Mouse (Mus musculus): ENCODE results near the gene 9230113P08Rik. TPM values are rescaled to one million over a fixed set of nuclear protein-coding genes. Genes with fewer than 3 reads are reported as not detected.

The 9230113P08Rik gene
- polyA plus RNA-seq (2012; rRNA removed; ENCODE audit: low replicate concordance), result 0.80 TPM in 1 of 2 replicates, not detected in the other

DNA sequence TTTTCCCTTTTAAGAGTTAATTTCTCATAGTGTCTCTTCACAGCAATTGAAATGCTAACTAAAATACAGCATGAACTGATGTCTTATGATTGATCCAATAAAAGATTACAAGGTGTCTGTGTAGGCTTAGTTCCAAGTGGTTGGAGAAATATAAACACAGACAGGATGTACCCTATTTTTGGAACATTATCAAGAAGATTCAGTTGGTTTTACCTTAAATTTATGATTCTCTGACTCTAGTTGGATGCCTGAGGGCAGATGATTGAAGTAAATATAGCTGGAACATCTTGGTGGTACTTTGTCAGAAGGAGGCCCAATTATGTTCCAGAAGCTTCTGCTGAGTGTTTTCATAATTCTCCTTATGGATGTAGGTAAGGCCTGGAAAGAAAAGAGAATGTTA is at the start of gene 9230113P08Rik:
TSS of gene 9230113P08Rik (plus strand) at position 301 of the 400 bp plus-strand sequence.

Other genes starting within 250 kb of the 9230113P08Rik start
- gene Pate1, start 221.0 kb upstream of the 9230113P08Rik start, polyA plus RNA-seq (2012; rRNA removed; ENCODE audit: low replicate concordance), result not detected in 2 replicates
- gene Gm17677, start 167.4 kb upstream of the 9230113P08Rik start, polyA plus RNA-seq (2012; rRNA removed; ENCODE audit: low replicate concordance), result not detected in 2 replicates
- not detected in 2 replicates for gene Gm17727, start 130.3 kb upstream of the 9230113P08Rik start, polyA plus RNA-seq (2012; rRNA removed; ENCODE audit: low replicate concordance)
- not detected in 2 replicates for gene Gm27235, start 118.3 kb upstream of the 9230113P08Rik start, polyA plus RNA-seq (2012; rRNA removed; ENCODE audit: low replicate concordance)
- gene D730048I06Rik, start 118.3 kb upstream of the 9230113P08Rik start, polyA plus RNA-seq (2012; rRNA removed; ENCODE audit: low replicate concordance), result 0.09 TPM in 1 of 2 replicates, not detected in the other
- gene 9230110F15Rik, start 64.3 kb upstream of the 9230113P08Rik start, polyA plus RNA-seq (2012; rRNA removed; ENCODE audit: low replicate concordance), result 0.24 TPM in 1 of 2 replicates, not detected in the other
- not detected in 2 replicates for gene Gm5916, start 220.4 kb downstream of the 9230113P08Rik start, polyA plus RNA-seq (2012; rRNA removed; ENCODE audit: low replicate concordance)

Data from subcutaneous adipose tissue, adult 2 months (tissue).